Mouse (Mus musculus): ENCODE measurements at regions not wholly inside any gene's neighbourhood (a gene's known extent, or its start where the extent isn't known, plus 50 kb on each side); places are given as distances from the start of the nearest gene placed in this dataset.

DNA sequence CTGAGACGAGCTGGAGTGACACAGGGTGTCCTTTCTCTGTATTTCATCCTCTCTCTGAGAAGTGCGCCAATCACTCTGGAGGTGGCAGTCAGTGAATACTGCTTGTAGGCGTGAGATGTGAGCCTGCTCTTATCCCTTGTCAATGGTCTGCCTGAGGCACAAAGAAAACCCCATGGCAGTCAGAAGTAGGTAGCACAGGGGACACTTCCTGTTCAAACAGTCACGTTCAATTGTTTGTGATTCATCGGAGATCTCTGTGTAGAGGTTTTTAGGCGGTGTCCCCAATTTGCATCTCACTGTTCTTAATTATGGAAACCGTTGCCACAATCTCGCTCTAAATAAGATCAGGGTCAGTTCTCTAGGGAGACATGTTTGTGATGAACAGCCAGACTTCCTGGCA is 447.7 kb downstream of the Glrx3 start:
- no peak for DNase-seq

- DNase-seq = no peak
Measured at GRCm38 (mm10) chr7:137888731-137889130, 451.3 kb downstream of the Glrx3 start.

DNA sequence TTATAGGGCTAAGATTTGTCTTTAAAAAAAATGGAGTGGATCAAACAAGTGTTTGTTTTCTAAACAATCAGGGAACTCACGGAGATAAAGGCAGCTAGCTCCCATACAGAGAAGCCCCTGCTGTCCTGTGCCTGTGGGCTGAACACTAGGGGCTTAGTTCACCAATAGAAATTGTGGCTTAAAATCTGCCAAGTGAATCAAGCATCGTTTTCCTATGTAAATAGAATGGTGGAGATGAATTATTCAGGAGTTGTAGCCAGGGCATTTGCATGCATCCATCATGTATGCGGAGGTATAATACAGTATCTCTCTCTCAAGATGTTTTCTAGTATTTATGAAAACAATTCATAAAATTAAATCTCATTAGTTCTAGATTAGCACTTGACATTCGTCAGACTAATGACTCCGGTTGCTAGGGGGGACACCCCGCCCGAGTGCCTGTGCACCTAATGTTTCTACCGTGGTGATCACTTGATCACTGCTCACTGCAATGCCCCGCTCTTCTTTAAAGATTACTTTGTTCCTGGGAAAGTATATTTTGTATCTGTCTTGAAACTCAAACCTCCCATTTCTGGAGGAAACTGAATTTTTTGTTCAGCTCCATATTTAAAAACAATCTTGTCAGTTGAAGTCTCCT is 469.1 kb downstream of the Glrx3 start:
- no peak for DNase-seq

- DNase-seq = no peak
Measured at GRCm38 (mm10) chr7:137909456-137909855, 472.0 kb downstream of the Glrx3 start.

DNA sequence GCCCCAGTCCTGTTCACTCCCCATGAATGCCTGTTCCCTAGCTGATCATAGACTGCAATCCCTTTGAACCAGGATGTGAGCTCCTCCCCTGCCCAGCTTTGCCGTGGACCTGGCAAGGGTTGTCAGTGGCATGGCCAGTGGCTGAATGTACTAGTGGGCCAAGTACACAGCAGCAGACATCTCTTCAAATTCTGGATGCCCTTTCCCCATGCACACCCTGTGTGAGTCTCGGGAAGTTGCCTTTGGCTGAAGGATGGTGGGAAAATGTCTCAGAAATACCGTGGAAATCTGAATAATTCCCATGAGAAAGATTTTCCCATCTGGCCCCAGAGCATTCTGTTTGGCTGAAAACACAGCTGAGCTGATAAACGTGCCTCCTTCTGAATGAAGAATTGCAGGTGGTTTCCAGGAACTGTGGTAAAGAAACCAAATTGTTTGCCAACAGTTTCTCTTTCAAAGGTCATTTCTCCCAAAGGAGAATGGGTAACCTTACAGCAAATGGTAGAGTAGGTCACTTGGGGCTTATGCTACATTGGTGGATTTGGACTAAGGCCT is 476.2 kb downstream of the Glrx3 start:
- DNase-seq = no peak

DNA sequence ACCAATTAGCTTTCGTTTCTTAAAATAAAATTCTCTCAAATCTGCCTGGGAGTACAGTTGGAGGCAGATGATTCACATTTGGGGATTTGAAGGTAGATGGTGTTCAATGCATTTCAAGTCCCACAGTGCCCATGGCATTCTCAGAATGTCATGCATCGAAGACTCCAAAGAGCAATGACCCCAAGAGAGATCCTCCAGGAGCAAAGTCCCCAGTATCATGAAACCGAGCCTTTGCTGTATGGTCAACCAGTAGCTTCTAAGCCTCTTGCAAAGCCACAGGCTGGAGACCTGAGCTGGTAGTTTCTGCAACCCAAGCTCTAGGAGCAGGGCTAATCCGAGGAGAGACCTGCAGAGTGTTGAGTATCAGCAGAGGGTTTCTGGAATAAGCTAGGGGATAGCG is 477.1 kb downstream of the Glrx3 start:
- no peak for DNase-seq

DNA sequence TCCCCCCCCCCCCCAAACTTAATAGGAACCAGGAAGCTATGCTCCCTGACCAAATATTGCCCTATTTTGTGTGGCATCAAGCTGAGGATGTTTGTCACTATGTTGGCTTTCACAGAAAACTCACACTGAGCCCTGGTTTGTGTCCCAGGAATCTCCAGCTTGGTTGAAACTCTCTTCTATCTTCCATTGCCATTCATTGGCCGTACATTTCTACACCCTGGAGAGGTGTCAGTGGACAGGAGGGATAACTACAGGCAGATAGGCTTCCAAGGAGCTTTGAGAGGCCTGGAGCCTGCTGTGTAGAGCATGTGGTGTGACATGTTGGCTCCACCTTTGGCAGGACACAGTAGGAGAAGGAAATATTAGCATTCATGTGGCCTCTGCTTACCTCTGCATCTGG is 478.9 kb downstream of the Glrx3 start:
- DNase-seq = no peak

DNA sequence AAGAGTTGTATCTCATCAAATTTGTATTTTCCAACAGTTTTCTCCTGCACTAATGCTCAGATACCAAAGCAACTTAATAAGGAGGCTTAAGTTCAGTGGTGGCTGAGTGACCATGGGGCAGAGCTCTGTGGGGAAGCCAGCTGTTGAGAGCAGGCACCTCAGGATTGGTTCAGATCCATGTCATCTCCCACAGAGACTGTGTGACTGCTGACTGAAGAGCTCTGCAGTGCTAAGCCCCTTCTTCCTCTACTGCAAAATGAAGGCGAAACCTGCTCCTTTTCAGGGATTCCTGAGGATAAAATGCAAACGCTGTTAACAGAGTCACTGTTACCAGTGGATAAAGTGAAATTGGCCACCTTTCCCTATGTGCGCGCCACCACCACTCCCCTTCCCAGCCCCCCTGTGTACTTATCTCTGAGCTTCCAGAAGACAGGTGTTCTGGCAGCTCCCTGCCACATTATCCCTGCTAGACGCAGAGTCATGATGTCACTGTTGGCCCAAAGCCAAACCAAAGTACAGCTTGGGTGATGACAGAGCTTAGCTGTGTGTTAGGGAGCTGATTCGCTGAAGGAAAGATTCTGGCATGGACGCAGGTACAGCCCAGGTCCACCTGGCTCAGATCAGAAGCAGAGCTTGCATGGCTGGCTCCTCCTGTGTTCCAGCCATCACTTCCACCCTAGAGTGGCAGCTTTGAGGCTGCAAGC is 472.9 kb downstream of the Tcerg1l start:
- DNase-seq = peak; percentile 38

- DNase-seq = no peak
Measured at GRCm38 (mm10) chr7:137925656-137926055, 471.9 kb downstream of the Tcerg1l start.

- DNase-seq = no peak
Measured at GRCm38 (mm10) chr7:137927371-137927770, 470.2 kb downstream of the Tcerg1l start.

DNA sequence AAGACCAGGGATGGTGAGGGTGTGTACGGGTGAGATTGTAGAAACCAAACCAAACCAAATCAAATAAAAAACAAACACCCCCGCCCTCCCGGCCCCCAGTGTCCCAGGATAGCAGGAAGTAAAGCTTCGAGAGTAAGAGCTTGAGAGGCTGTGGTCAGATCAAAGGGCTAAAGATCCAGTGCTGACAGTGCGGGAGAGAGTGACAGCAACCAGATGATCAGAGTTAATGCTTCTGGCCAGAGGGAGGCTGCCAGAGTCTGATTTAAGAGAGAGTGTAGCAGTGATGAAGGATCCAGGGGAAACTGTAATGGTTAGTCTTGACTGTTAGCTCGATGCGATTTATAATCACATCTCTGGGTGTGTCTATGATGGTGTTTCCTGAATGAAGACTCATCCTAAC is 467.3 kb downstream of the Tcerg1l start:
- DNase-seq = no peak

- DNase-seq = no peak
Measured at GRCm38 (mm10) chr7:137935896-137936295, 461.6 kb downstream of the Tcerg1l start.

GRCm38 (mm10) chr7:137939116-137939515 is 458.4 kb downstream of the Tcerg1l start:
- no peak for DNase-seq

DNA sequence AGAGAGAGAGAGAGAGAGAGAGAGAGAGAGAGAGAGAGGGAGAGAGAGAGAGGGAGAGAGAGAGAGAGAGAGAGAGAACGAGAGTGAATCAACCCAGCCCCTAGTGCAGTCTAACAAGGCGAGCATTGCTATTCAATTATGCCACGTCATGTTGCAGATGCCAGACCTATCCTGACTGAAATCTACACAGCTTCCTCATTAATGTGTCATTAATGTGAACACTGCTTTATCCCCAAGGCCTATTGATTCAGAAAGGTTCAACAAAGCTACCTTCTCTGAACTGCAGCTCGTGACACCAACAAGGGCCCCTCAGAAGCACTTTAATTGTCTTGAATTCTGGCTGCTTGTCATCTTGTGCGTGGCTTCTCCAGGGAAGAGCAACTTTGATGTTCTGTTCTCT is 457.4 kb downstream of the Tcerg1l start:
- no peak for DNase-seq

GRCm38 (mm10) chr7:137944991-137945390 is 452.5 kb downstream of the Tcerg1l start:
- peak; percentile 20 for DNase-seq

GRCm38 (mm10) chr7:137947424-137947823 is 450.1 kb downstream of the Tcerg1l start:
- no peak for DNase-seq

DNA sequence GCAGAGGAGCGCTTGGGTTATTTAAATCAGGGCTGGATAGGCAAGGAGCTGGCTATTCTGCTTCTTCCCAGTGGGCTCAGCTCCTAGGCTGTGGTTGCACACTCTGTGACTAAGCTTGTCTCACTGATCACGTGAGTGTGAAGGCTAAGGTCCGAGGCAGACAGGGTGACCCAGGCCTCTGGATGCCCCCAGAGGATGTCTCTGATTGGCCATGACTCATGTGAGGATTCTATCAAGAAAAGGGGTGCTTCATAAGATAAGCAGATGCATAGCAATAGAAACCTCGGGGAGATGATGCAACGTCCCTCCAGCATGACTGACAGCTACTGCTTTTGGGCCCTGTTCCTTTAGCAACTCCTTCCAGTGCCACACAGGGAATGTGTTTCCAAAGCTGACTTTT is 440.2 kb downstream of the Tcerg1l start:
- peak; percentile 35 for DNase-seq

GRCm38 (mm10) chr7:137957848-137958247 is 439.7 kb downstream of the Tcerg1l start:
- DNase-seq = peak; percentile 6

DNA sequence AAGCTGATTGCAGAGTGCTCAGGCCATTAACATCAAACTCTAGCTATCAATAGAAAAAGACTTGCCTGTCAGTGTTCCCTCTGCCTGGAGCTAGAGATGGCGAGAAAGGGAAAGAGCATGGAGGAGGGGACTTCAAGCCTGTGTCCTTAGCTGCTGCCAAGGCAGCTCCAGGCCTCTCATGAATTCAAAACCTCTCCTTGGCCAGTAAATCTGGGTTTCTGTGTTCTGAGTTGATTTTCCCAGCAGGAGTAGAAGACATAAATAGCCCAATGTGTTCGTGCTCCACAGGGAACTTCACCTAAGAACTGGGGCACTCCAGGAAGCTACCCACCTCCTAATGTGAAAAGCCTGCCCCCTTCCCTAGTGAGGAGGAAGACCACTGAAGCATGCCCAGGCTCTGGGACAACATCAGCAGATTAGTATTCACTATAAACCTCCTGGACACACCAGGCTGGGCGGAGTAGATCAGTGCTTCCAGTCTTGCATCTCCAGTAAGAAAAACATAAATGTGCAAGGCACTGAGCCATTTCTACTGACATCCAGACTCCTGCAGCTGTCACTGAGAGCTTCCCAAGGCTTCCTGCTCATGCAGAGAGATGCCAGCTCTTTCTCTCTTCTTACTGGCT is 433.9 kb downstream of the Tcerg1l start:
- DNase-seq = no peak

GRCm38 (mm10) chr7:137974705-137975104 is 422.8 kb downstream of the Tcerg1l start:
- no peak for DNase-seq

DNA sequence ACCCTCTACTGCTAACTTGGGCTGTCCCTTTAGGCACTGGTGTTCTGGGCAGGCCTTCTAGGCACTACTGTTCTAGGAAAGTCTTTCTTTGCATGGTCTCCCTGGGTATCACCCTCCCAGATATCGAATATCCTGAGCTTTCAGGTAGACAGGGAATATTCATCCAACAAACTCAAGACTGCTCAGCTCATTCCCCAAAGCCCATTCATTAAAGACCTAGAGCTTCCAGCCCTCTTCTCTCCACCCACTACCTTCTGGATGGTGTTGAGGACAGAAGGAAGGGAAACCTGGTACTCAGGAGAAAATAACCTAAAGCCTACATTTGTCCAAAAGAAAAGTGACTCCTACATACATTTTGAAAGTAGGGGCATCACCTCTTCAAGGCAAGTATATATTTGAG is 420.0 kb downstream of the Tcerg1l start:
- no peak for DNase-seq

DNA sequence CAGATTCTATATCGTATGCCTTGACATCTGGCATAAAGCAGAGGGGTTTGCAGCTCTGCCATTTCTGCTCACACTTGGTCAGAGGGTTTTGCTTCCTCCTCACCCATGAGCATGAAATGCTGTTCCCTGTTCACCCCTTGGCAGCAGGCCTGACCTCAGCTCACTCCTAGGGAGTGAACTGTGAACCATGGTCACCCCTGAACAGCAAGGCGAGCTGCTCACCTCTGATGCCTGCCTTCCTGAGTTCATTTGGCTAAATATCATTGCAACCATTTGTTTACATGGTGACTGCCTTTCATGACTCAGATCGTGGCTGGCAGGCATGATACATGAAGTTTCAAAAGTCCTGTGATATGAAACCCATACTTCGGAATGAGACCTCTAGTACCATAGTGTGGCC is 418.2 kb downstream of the Tcerg1l start:
- no peak for DNase-seq

DNA sequence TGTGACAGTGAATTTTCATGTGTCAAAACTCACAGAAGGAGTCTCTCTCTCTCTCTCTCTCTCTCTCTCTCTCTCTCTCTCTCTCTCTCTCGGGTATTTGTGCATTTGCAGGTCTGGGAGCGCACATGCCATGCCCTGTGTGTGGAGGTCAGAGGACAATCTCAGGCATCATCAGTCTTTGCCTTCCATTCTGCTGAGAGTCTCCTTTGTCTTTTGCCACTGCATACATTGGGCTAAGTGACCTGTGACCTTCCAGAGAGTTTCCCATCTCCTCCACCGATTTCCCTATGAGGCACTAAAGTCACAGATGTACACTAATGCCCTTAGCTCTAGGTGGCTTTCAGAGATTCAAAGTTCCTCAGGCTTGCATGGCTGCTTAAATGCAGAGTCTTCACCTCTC is 391.7 kb downstream of the Tcerg1l start:
- DNase-seq = no peak

GRCm38 (mm10) chr7:138006971-138007370 is 390.6 kb downstream of the Tcerg1l start:
- peak; percentile 54 for DNase-seq

All from adrenal gland, postnatal 25 days (tissue).